Mouse (Mus musculus) cerebellum, adult 11-12 months (tissue): Measurements from ENCODE around the gene Casz1.

Experiments
- DNase-seq: peaks from one replicate; pipeline ENCODE4 v3.0.0; 2022

The Casz1 gene

DNA sequence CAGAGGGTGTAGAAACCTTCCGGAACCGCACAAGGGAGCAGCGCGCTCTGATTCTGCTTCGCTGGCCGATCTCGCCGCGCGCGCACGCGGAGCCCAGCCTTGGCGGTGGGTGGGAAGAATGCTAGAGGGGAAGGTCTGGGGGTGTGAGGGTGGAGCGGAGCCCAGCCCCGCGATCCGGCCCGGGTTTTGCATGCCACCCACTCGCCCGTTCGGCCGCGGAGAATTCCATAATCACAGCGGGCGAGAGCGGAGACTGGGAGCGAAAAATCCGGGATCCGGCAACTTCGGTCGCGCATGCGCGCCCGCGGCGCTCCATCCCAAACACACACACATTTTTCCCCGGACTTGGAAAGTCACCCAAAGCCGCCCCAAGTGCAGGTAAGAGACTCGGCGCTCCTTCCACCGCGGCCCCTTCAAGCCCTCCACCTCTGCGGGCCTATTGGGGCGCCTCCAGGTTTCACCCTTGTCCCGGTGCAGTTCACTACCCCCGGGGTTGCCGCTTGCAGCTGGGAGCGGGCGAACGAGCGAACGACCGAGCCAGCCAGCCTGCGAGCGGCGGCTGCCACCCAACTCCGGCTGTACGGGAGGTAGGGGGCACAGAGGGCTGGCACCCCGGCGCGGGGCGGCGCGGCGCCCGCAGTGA is at the start of gene Casz1:
TSS of gene Casz1 (plus strand) at position 293 of the 643 bp plus-strand sequence.
- DNase-seq: peak; percentile 68

GRCm38 (mm10) chr4:148758863-148759262 is 45.4 kb upstream of the Casz1 start:
- DNase-seq: no peak

- no peak for DNase-seq
Measured at GRCm38 (mm10) chr4:148760152-148760551, 44.1 kb upstream of the Casz1 start.

DNA sequence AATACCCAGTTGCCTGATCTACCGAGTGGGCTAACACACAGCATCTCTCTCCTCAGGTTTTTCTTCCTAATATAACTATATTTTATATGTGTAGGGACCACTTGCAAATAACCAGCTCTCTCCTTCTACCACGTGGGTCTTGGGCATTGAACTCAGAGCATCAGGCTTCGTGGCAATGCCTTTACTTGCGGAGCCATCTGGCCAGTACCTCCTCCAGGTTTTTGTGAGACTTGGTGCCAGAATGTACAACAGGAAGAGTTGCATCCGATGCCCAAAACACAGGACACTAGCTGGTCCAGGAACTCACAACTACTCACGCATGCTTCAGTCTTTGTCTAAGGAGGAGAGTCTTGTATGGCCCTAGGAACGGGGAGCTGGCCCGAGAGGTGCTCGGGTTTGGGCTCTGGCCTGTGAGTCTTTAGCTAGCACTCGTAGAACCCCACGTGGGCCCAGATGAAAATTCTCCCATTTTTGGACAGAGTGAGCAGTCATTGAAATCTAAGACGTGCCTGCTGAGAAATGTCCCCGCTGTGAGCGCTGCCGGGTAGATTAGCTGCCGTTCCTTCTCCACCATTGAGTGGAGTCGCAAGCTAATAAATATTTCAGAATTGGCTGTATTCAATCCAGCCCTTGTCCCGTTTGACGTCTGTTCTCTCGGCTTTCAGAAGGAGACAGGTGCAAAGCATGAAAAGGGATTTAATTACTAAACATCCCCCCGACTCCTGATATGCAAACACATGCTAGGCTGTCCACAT is 38.0 kb upstream of the Casz1 start:
- DNase-seq: no peak

DNA sequence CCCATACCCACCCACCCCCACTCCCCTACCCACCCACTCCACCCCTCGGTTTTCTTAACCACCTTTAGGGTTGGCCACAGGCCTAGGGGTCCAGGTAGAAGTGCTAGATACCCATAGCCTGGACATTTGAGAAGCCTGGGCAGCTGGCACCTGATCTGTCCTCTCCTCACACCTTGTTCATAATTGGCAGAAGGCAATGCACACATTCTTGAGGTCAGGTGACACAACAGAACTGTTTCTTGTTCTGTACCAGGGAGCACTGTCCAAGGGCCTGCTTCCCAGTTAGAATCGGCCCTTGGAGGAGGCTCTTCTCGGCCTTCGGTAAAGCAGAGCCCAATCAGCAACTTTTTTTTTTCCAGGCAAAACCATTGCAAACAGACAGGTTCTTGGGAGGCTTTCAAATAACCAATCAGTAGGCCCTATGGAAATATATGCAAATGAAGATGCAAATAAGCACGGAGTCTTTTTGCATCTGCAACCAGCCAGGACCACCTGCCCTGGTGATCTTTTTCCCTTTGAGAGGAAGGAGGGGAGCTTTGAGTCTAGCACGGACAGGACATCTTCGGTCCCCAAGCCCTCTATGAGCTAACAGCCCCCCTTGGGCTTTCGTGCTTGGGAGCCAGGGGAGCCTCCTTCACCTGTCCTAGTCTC is 36.4 kb upstream of the Casz1 start:
- no peak for DNase-seq

- DNase-seq: no peak
Measured at GRCm38 (mm10) chr4:148768649-148769048, 35.6 kb upstream of the Casz1 start.

DNA sequence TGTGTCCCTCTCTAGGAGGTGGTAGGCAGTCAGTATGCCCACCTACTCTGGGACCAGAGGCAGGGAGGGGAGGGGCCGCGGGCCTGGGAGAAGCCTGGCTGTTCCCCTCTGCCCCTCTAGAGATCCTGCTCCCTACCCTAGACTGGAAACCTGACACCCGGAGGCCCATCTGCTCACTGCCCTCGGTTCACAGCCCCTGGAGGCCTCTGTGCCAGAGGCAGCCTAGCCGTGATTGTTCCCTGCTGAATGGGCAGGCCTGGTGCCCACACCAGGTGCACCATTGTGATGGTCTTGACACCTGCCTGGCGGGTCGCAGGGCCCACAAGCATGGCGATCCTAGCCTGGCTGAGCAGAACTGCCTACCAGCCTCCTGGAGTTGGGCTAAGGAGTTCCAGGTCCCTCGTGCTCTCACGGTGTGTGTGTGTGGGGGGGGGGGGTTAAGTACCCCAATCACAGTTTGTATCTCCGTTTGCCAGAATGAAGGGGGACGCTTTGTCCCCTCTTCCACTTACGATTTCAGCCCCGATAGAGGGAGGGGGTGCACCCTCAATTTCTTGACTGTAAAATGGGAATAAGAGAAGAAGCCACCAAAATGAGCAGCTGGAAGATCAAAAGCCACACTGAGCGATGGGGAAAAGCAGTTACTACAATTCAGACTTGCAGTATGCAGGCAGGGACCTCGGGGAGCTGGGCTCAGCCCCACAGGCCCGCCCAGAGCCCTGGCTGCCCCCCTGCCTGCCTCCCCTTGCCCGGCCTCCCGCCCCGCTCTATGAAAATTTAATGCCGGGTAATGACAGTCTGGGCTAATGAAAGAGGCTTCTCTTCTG is 33.4 kb upstream of the Casz1 start:
- DNase-seq: no peak

GRCm38 (mm10) chr4:148771409-148771929 is 32.8 kb upstream of the Casz1 start:
- no peak for DNase-seq

DNA sequence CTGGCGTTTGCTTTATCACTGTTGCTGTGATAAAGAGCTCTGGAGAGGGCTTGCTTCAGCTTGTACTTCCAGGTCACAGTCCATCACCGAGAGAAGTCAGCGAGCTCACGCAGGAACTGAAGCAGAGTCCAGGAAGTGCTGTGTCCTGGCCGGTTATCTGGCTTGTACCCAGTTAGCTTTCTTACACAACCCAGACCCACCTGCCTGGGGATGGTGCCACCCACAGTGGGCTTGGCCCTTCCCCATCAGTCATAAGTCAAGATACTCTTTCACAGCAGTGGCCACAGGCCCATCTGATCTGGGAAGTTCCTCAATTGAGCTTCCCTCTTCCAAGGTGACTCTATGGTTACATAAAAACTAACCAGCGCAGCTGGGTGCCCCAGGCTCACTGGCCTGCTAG is 31.6 kb upstream of the Casz1 start:
- DNase-seq: no peak

- DNase-seq: no peak
Measured at GRCm38 (mm10) chr4:148774036-148774435, 30.2 kb upstream of the Casz1 start.

GRCm38 (mm10) chr4:148775476-148776269 is 28.6 kb upstream of the Casz1 start:
- no peak for DNase-seq

DNA sequence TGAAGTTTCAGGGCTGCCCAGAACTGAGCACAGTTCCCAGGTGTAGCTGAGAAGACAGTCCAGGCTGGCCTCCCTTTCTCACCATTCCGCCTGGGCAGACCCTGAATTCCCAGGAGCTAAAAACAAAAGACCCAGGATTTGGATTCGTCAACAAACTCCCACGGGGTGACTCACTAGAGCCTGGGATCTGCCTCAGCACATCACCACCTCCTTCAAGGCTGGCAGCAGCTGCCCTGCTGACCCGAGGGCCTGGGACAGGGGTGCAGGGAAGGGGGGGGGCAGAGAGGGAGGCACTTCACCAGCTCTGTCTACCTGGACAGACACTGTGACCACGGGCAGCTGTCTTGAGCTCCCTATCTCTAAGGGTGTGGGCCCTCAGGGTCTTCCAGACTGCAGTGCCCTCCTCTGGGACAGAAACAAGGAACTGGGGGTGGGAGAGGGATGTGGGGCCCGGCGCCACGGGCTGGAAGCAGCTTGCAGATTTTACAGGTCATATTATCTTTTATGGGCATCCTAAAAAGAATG is 24.1 kb upstream of the Casz1 start:
- DNase-seq: no peak

DNA sequence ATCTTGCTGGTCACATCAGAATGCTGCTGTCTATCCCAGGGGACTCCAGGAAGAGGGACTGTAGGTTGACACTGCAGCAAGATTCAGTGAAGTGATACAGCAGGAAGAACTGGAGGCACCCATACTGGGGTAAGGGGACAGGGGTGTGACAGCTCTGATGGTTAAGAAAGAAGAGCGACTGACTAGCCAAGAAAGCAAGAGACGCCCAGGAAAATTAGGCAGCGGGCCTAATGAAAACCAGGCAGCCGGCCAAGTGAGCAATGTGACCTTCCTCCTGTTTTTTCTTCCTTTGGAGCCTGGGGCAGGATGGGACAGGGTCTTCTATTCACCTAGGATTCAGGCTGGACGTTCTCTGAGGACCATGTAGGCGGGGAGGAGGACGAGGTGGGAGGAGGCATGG is 22.7 kb upstream of the Casz1 start:
- no peak for DNase-seq

GRCm38 (mm10) chr4:148782880-148783279 is 21.3 kb upstream of the Casz1 start:
- no peak for DNase-seq

DNA sequence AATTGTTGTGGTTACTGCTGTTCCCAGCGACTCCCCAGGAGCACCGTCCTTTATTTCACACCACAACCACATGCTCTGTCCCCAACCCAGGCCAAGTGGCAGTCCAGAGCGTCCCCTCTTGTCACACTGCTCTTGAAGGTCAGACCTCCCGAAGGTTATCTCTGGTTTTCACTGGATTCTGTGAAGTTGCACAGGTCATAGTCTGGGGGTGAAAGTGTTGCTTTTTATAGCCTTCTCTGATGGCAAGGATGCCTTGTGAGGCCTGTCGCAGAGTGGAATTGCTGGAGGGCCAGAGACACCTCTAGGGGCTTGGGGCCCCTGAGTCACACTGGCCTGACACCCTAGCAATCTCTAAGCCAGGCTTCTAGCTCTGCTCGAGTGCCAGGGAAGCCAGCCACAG is 20.5 kb upstream of the Casz1 start:
- DNase-seq: no peak

DNA sequence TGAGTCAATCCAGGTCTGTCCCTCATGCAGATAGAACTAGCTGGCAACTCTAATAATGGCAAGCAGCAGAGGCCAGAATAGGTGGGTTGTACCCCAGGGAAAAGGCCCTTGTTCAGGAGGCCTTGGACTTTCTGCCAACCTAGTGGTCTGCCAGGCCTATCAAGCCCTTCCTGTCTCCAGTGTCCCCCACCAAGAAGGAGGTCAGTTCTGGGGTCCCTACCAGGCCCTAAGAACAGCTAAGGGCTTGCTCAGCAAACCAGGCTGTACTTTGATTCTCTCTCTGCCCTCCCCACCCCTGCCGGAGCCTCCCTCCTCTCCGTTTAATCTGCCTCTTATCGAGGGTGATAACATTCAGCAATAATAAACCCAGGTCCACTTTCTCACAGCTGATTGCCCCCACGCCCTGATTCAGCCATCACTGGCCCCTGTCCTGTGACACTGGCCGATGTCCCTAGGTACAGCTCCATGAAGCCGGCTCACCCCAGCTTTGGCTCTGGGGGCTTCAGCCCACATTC is 19.1 kb upstream of the Casz1 start:
- no peak for DNase-seq

GRCm38 (mm10) chr4:148785995-148786394 is 18.2 kb upstream of the Casz1 start:
- DNase-seq: no peak

DNA sequence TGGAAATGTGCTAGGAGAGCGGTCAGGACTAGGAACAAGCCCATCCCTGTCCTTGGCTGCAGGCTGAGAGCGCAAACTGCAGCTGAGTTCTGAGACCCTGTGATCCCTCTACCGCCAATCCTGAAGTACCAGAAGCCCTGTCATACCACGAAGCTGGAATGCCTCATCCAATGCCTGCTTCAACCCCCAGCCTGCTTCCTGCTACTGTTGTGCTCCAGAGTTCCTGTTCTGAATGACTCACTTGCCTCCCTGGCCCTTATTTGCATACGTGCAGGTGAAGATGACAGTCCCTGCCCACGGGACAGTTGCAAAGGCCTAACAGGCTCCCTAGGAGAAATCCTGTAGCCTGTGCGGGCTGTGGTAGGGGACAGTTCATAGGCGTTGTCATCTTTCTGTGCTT is 13.3 kb upstream of the Casz1 start:
- DNase-seq: no peak

DNA sequence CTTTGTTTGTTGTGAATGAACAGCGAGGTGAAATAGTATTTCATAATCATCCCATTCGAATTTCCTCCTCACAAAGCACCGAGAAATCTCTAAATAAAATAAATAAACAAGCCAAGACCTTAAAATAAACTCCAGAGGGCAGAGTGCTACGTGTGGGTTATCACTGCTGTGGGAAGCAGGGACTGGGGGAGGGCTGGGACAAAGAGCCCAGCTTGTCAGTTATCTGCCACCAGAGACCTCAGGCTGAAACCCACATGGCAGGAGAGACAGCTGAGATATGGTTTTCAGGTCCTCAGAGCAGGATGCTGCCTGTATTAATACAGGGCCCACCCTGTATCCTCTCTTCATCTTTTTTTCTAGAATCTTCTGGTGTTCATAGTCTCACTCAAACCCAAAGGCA is 9.2 kb upstream of the Casz1 start:
- no peak for DNase-seq

- DNase-seq: no peak
Measured at GRCm38 (mm10) chr4:148797475-148798324, 6.5 kb upstream of the Casz1 start.

GRCm38 (mm10) chr4:148803031-148803430 is 1.2 kb upstream of the Casz1 start:
- DNase-seq: no peak
